Mouse (Mus musculus): ENCODE results near the gene Cxcl10.

DNA sequence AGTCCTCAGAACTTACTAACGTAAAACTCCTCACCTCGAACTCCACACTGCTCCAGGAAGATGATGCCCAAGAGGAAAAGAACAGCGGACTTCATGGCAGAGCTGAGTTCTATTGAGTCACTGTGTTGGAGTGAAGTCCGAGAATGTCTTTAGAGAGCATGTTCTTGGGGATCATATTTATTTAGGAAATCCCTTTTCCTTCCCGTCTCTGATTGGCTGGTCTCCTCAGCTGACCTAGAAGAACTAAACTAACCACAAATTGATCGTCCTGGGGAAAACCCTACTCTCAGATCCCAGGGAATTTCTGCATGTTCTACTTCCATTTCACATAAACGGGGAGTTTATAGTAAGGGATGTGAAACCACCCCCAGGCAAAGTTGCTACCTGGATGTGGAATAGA is 20.8 kb downstream of the Cxcl10 start, which contains the start of gene Cxcl9:
- TF ChIP-seq CTCF (IDR thresholded peaks at IDR 0.05; ENCODE audit: control insufficient read depth, insufficient read depth, low read length) (no peak), POLR2A (IDR thresholded peaks at IDR 0.05; ENCODE audit: borderline replicate concordance, control insufficient read depth, low read depth, low read length) (no peak)
